Mouse (Mus musculus): ENCODE results near the gene Gfi1b. TPM values are rescaled to one million over a fixed set of nuclear protein-coding genes. Genes with fewer than 3 reads are reported as not detected.

Gene Gfi1b
- 0.43 and 0.67 TPM in 2 replicates for polyA plus RNA-seq (2015; fragmentation: Nextera tagmentation; extraction: Ambion mirVana)

GRCm38 (mm10) chr2:28621664-28622171, at the start of gene Gfi1b:
Gfi1b (minus strand) TSS chr2:28621982.
- WGBS = 5% methylated on average over 16 of the region's 16 CpGs
- no peak within 1 kb of the TSS for H3K9ac ChIP-seq (replicated peaks)
- no peak within 1 kb of the TSS for H3K4me3 ChIP-seq (replicated peaks)
- H3K36me3 ChIP-seq = no peaks in the 10 kb centered on the region
- H3K4me2 ChIP-seq (replicated peaks) = no peak within 1 kb of the TSS
- H3K9me3 ChIP-seq = no peaks in the 10 kb centered on the region
- peaks cover 21% of the 10 kb centered on the region for H3K27me3 ChIP-seq
- 0 out of 2 replicates have a peak, but pooled peaks cover 4% of the 10 kb centered on the region for H3K4me1 ChIP-seq (replicated peaks)
- no peak for ATAC-seq
- H3K27ac ChIP-seq = no peak within 1 kb of the TSS

- Histone ChIP-seq H3K4me2 (replicated peaks) (no peak overlapping the region), H3K4me1 (replicated peaks) (no peaks in the 10 kb centered on the region), H3K36me3 (peaks cover 97% of the 10 kb centered on the region), H3K4me3 (replicated peaks) (no peak overlapping the region), H3K27ac (no peak overlapping the region), H3K9ac (replicated peaks) (no peak overlapping the region), H3K9me3 (no peaks in the 10 kb centered on the region), H3K27me3 (no peaks in the 10 kb centered on the region)
- 92% methylated on average over 2 of the region's 2 CpGs for WGBS
- ATAC-seq = no peak
These were observed 49.7 kb upstream of the Gfi1b start for GRCm38 (mm10) chr2:28671438-28671837.

DNA sequence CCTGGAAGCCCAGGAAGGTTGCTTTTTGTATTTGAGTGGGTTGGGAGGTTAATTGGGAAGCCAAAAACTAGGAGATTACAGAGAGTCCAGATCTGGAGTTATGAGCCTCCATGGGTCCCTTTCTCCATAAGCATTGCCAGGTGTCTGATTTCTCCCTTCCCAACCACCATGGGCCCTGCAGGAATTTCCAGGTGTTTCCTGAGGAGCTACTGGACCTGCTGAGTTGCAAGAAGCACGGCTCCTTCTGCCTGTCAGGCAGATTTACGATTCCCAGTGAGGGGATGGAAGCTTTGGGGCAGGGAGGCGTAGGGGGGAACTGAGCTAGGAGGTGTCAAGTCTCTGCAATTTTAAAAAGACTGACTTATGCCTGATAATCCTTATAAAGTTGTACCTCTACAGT, 44.0 kb upstream of the Gfi1b start:
- H3K36me3 ChIP-seq = peaks cover 96% of the 10 kb centered on the region
- H3K9me3 ChIP-seq = no peaks in the 10 kb centered on the region
- ATAC-seq = no peak
- no peak overlapping the region for H3K4me2 ChIP-seq (replicated peaks)
- no peaks in the 10 kb centered on the region for H3K4me1 ChIP-seq (replicated peaks)
- H3K27me3 ChIP-seq = no peaks in the 10 kb centered on the region
- no peak overlapping the region for H3K9ac ChIP-seq (replicated peaks)
- no peak overlapping the region for H3K4me3 ChIP-seq (replicated peaks)
- H3K27ac ChIP-seq = no peak overlapping the region
- 91% methylated on average over 3 of the region's 3 CpGs for WGBS

- Histone ChIP-seq H3K27me3 (no peaks in the 10 kb centered on the region), H3K9ac (replicated peaks) (no peak overlapping the region), H3K4me2 (replicated peaks) (no peak overlapping the region), H3K4me1 (replicated peaks) (no peaks in the 10 kb centered on the region), H3K36me3 (peaks cover 97% of the 10 kb centered on the region), H3K27ac (no peak overlapping the region), H3K9me3 (no peaks in the 10 kb centered on the region), H3K4me3 (replicated peaks) (no peak overlapping the region)
- 96% methylated on average over 3 of the region's 3 CpGs for WGBS
- no peak for ATAC-seq
These were observed 41.1 kb upstream of the Gfi1b start for GRCm38 (mm10) chr2:28662891-28663290.

GRCm38 (mm10) chr2:28656216-28656615, 34.4 kb upstream of the Gfi1b start:
- Histone ChIP-seq H3K4me2 (replicated peaks) (no peak overlapping the region), H3K9me3 (no peaks in the 10 kb centered on the region), H3K27ac (no peak overlapping the region), H3K4me1 (replicated peaks) (no peaks in the 10 kb centered on the region), H3K27me3 (no peaks in the 10 kb centered on the region), H3K9ac (replicated peaks) (no peak overlapping the region), H3K36me3 (peaks cover 66% of the 10 kb centered on the region), H3K4me3 (replicated peaks) (no peak overlapping the region)
- 80% methylated on average over 8 of the region's 8 CpGs for WGBS
- no peak for ATAC-seq

GRCm38 (mm10) chr2:28654295-28654694, 32.5 kb upstream of the Gfi1b start:
- no peak for ATAC-seq
- no peaks in the 10 kb centered on the region for H3K27me3 ChIP-seq
- no peaks in the 10 kb centered on the region for H3K9me3 ChIP-seq
- no peak overlapping the region for H3K9ac ChIP-seq (replicated peaks)
- H3K27ac ChIP-seq = no peak overlapping the region
- no peak overlapping the region for H3K4me2 ChIP-seq (replicated peaks)
- H3K4me1 ChIP-seq (replicated peaks) = no peaks in the 10 kb centered on the region
- 73% methylated on average over 2 of the region's 2 CpGs for WGBS
- no peak overlapping the region for H3K4me3 ChIP-seq (replicated peaks)
- peaks cover 46% of the 10 kb centered on the region for H3K36me3 ChIP-seq

DNA sequence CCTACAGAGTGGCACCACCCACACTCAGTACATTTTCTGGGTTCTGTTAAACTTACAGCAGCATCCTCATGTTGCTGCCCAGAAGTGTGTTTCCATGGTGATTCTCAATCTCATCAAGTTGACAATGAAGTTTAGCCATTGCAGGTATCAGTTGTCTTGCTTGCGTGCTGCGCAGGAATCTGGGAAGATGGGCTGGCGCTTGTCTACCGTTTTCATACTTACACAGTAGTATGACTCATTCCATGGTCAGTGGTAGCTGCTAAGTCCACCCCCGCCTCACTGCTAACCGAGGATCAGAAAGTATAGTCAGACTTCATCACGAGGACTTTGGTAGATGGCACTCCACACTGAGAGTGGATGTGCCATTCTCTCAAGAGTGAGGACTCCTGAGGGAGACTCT, 31.6 kb upstream of the Gfi1b start:
- Histone ChIP-seq H3K36me3 (peaks cover 37% of the 10 kb centered on the region), H3K9me3 (no peaks in the 10 kb centered on the region), H3K4me1 (replicated peaks) (no peaks in the 10 kb centered on the region), H3K27me3 (no peaks in the 10 kb centered on the region), H3K4me2 (replicated peaks) (no peak overlapping the region), H3K4me3 (replicated peaks) (no peak overlapping the region), H3K9ac (replicated peaks) (no peak overlapping the region), H3K27ac (no peak overlapping the region)
- 96% methylated on average over 7 of the region's 7 CpGs for WGBS
- no peak for ATAC-seq

DNA sequence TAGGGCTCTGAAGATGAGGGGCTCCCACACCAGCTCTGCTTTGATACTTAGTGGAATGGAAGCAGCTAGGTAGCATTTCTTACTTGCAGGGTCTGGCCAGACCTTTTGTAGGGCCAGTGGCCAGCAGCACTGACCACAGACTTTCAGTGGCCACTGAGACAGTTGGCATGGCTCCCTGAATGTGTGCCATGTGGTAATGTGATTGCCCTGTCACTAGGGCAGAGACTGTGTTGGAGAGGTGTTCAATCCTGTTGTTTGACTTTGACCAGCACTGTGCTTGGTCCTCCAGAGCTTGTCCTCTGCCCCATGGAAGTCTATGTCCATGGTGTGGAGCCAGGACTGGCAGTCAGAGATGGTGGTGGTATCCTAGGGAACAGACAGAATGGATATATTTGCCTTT, 28.7 kb upstream of the Gfi1b start:
- Histone ChIP-seq H3K4me2 (replicated peaks) (no peak overlapping the region), H3K27me3 (no peaks in the 10 kb centered on the region), H3K4me1 (replicated peaks) (no peaks in the 10 kb centered on the region), H3K9me3 (no peaks in the 10 kb centered on the region), H3K27ac (no peak overlapping the region), H3K4me3 (replicated peaks) (no peak overlapping the region), H3K9ac (replicated peaks) (no peak overlapping the region), H3K36me3 (peaks cover 15% of the 10 kb centered on the region)
- no peak for ATAC-seq

- no peak overlapping the region for H3K27ac ChIP-seq
- 87% methylated on average over 3 of the region's 3 CpGs for WGBS
- 0 out of 2 replicates have a peak overlapping the region, but pooled peaks have one; percentile 23 for H3K9ac ChIP-seq (replicated peaks)
- ATAC-seq = no peak
- H3K27me3 ChIP-seq = no peaks in the 10 kb centered on the region
- no peaks in the 10 kb centered on the region for H3K9me3 ChIP-seq
- H3K36me3 ChIP-seq = no peaks in the 10 kb centered on the region
- peak overlapping the region; percentile 11; the same call in 1 of the 2 replicates for H3K4me3 ChIP-seq (replicated peaks)
- peaks cover 29% of the 10 kb centered on the region for H3K4me1 ChIP-seq (replicated peaks)
- H3K4me2 ChIP-seq (replicated peaks) = peak overlapping the region; percentile 80
These were observed 21.3 kb upstream of the Gfi1b start for GRCm38 (mm10) chr2:28643081-28643480.

DNA sequence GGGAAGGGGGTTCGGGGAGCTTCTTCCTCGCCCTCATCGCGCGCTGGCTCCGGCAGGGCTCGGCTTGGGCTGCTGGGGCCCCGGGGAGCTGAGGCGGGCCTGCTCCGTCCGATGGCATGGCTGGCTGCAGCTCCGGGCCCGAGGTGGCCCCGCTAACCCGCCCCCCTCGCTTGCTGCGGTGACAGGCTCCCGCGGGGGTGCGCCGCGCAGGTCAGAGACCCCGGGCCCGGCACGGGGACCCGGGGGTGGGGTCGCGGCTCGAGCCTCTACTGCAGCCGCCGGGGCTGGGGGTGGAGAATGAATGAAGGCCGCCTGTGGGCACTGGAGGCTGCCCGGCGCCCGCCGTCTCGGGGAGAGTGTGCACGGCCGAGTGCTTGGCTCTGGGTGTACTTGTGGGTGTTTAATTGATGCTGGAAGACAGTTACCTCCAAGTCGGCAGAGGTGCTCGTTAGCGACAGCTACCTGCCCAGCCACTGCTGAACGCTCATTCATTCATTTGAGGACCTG, 19.7 kb upstream of the Gfi1b start:
- H3K4me2 ChIP-seq (replicated peaks) = peak overlapping the region; percentile 80
- H3K4me1 ChIP-seq (replicated peaks) = peaks cover 29% of the 10 kb centered on the region
- peak overlapping the region; percentile 96 for H3K9ac ChIP-seq (replicated peaks)
- H3K9me3 ChIP-seq = no peaks in the 10 kb centered on the region
- ATAC-seq = peak; percentile 81
- peak overlapping the region; percentile 99 for H3K4me3 ChIP-seq (replicated peaks)
- no peaks in the 10 kb centered on the region for H3K27me3 ChIP-seq
- H3K27ac ChIP-seq = peak overlapping the region; percentile 93
- WGBS = 1% methylated on average over 38 of the region's 43 CpGs
- H3K36me3 ChIP-seq = no peaks in the 10 kb centered on the region

DNA sequence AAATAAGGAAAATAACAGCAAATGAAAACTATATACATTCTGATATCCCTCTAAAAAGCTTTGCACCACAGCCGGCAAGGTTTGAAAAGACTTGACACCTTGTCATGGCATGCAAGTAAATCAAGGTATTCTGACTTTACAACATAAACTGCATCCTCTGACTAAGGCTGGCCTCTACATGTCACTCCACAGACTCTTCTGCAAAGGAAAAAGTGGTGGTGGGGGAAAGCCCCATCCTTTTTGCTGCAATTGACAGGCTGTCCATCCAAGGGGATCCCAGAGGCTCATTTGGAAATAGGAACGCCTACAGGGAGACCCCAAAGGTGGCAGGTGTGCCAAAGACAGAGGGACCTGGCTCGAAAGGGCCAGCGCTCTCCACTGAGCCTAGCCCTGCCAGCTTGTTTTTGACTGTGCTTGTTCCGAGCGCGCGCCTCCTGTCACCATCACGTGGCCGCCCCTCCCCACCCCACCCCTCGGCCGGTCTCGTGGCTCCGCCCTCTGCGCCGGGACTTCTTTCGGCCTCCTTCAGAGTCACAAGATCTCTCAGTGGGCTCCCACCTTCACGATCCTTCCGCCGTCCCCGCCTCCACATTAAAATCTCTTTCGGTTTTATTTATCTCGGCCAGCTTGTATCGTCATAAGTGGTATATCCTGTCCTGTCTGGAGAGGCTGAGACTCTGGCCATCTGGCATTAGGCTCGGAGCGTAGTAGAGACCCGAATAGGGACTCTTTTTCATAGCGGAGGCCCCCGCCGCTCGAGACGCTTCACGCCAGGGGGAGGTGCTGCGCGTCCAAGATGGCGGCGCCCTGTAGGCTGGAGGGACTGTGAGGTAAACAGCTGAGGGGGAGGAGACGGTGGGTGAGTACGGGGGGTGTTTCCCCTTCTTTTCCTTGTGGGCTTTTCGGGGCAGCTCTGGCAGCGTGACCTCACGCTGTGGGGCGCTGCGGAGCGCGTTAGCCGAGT, 19.0 kb upstream of the Gfi1b start, which contains the start of gene Tsc1:
TSS of gene Tsc1 (plus strand) at position 768 of the 964 bp plus-strand sequence.
- Histone ChIP-seq H3K4me2 (replicated peaks) (peak within 1 kb of the TSS; percentile 80), H3K27me3 (no peaks in the 10 kb centered on the region), H3K4me1 (replicated peaks) (peaks cover 29% of the 10 kb centered on the region), H3K9ac (replicated peaks) (peak within 1 kb of the TSS; percentile 96), H3K36me3 (no peaks in the 10 kb centered on the region), H3K4me3 (replicated peaks) (peak within 1 kb of the TSS; percentile 99), H3K27ac (peak within 1 kb of the TSS; percentile 93), H3K9me3 (no peaks in the 10 kb centered on the region)
- ATAC-seq = peak; percentile 94
- WGBS = 2% methylated on average over 47 of the region's 47 CpGs

- Histone ChIP-seq H3K36me3 (no peaks in the 10 kb centered on the region), H3K4me2 (replicated peaks) (no peak overlapping the region), H3K9me3 (no peaks in the 10 kb centered on the region), H3K27ac (no peak overlapping the region), H3K4me1 (replicated peaks) (peaks cover 29% of the 10 kb centered on the region), H3K9ac (replicated peaks) (no peak overlapping the region), H3K27me3 (no peaks in the 10 kb centered on the region), H3K4me3 (replicated peaks) (no peak overlapping the region)
- 56% methylated on average over 7 of the region's 7 CpGs for WGBS
- ATAC-seq = no peak
These were observed 18.0 kb upstream of the Gfi1b start for GRCm38 (mm10) chr2:28639794-28640193.
